Mouse (Mus musculus) cerebellum, adult 9-10 months (tissue): ENCODE results near the gene Traf5.
A peak's percentile ranks its signal among the peaks of the same experiment; 100 is the strongest.

Experiments
- DNase-seq: peaks from one replicate; pipeline ENCODE4 v3.0.0; 2022

Traf5 gene

DNA sequence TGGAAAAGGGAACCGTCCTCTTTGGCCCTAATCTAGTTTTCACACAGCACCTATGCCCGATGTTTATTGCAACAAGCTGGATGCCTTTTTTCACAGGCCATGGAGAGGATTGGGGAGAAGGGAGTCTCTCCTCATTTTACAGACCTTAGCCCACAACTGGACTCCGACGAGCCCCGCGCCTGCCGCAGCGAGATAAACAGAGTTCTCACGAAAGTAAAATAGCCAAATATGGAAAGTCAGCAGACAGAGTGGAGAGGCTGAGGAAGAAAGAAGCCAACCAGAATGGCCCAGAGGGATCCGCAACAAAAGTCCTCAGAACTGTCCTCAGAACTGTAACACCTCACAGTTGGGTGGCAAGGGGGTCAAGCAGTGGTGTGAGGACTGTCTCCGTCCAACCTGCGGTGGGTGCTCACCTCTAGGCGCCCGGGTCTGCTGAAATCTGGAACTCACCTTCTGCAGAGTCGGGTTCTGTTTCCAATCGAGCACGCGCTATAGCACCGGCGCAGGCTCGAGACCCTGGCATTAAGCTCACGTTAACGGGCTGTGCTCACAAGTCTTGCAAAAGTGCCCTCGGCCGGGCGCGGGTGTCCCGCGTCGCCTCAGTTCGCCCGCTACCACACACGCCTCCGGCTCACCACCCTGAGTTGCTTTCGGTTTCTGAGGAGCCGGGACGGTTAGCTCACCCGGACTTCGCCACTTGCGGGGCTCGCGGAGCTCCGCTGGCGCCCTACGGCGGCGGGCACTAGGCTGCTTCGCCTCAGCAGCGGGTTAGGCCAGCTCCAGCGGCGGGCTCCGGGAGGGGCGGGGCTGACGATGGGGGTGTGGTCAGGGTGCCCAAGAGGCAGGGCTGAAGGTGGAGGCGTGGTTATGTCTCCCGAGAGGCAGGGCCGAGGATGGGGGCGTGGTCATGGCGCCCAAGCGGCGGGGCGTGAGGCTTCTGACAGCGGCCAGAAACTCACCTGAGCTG, at the start of gene Traf5:
TSS of gene Traf5 (minus strand) at position 754 of the 967 bp plus-strand sequence.
- peak; percentile 87 for DNase-seq

DNA sequence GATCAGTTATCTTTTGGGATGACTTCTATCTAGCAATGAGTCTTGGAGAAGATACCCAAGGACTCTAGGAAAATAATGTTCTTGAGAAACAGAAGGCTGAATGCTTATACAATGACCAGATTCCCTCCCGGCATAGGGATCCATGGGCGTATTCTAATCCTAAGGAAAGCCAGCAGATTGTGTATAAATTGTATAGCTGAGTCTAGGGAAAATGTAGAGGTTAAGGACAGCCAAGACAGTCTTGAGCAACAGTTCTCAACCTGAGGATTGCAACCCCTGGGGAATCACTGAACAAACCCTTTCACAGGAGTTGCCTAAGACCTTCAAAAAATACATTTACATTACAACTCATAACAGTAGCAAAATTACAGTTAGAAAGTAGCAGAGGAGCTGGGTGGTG, 48.0 kb upstream of the Traf5 start:
- no peak for DNase-seq

DNA sequence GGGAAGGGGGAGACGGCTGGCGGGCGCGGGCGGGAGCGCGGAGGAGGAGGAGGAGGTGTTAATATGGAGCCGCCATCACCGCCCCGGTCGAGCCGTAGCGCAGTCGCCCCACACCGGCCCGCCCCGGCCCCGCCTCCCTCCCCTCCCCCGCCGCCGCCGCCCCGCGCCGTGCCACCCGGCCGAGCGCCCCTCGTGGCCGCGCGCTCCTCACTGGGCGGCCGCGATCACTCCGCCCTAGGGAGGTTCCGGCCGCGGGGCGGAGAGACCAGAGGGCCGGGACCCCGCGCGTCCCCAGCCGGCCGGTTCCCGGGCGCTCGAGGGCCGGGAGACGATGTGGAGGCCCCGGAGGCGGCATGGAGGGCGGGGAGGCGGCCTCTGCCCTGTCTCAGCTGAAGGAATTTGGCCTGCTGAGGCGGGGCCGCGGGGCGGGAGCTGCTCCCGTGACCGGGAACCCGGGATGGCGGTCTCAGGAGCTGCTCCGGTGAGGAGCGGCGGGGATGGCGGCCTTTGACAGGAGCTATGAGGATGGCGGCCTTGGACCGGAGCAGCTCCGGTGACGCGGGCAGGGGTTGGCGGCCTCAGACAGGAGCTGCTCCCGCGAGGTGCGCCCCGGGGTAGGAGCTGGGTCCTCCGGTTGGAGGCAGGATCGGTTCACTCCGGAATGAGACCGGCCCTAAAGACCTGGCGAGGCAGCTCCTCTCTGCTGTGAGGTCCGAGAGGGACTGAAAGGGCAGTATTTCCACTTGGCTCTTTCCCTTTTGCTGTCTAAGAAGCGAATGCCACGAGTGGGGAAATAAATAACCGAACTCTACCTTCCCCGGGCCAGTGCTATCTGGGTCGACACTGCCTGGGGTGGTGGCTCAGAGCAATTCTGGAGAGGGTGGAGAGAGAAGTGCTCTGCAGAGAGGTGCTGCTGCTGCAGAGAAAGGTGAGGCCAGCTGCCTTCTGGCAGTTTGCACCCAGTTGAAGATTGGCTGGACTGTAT, 45.9 kb upstream of the Traf5 start, which contains the start of gene Rcor3:
TSS of gene Rcor3 (minus strand) at position 137 of the 985 bp plus-strand sequence.
- DNase-seq, result peak; percentile 81

DNA sequence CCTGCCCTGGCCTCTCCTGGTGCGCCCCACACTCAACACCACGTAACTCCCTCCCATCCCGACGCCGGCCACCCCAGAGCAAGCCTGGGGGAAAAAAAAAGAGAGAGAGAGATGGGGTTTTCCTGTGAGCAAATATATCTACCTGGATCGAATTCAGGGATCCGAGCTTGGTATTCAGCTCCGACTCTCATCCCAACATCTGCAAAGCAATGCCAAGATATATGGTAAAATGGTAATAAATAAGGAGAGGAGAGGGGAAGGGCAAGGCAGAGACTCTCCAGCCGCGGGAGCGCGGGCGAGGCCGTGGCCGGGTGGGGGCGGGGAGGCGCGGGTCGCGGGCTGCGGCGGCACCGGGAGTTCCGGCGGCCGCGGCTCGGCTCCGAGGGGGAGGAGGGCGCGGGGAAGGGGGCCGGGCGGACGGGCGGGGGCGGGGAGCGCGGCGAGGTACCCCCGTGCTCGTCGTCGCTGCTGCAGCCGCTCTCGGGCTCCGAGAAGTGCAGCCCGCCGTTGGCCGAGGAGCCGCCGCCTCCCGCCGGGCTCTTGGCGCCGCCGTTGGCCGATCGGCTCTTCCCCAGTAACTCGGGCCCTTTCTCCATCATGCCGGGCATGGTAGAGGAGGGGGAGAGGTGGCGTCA, 45.0 kb upstream of the Traf5 start:
- no peak for DNase-seq

DNA sequence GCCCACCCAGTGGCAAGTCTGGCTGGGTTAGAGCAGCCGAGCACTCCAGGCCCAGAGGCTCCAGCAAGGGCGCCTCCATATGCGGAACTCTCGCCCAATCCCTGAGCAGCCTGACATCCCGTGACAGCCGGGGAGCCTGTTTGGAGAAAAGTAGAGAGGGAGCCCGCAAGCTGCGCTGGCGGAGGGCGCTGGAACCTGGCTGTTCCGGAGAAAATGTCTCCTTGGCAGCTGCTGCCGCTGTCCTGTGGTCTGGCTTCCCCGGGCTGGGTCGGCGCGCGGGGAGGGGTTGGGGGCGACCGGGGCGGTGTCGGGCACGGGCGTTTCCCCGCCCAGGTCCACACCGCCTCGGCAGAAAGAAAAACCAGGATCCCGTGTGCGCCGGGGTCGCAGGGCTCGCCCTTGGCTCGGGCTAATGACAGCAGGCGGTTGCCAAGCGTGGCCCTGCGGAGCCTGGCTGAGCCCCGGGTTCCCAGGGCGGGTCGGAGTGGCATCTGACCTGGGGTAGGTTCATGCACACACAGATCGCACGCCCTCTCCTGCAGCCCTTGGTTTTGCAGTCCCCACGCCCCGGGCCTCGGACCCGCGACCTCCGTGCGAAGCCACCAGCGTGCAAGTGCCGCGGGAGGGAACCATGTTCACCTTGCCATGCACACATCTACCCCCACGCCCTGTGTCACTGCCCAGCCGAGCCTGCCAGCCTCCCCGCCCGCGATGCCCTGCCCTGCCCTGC, 44.4 kb upstream of the Traf5 start:
- peak; percentile 81 for DNase-seq

DNA sequence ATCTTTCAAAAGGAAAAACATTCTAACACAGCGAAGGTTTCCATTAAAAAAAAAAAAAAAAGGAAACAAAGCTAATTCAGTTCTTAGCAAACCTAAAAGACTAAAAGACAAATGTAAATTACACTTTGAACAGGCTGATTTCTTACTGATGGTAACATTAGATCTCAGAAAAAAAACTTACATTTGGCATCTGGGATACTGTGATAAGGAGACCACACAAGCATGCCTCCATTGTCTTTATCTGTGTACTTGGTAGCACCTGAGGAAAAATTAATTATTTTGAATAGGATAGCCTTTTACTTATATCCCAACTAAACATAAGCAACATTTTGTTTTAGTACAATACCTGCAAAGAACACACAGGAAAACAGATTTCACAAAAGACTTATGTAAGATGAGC, 37.8 kb upstream of the Traf5 start:
- no peak for DNase-seq

DNA sequence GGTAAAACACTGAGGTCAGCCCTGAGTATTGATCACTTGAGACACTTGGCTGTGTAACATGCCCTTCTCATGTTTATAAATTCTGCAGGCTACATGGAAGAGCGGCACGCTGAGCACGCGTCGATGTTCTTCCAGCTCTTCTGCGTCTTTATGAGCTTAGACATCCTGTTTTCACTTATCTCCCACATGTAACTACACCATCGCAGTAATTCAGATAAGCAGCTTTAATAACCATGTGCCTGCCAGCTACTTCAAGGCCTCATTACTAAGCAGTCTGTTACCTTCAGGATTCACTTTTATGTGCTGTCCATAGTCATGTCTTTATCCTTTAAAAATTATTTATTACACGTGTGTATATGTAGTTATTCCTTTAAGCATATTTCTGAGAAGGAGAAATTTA, 36.0 kb upstream of the Traf5 start:
- no peak for DNase-seq

DNA sequence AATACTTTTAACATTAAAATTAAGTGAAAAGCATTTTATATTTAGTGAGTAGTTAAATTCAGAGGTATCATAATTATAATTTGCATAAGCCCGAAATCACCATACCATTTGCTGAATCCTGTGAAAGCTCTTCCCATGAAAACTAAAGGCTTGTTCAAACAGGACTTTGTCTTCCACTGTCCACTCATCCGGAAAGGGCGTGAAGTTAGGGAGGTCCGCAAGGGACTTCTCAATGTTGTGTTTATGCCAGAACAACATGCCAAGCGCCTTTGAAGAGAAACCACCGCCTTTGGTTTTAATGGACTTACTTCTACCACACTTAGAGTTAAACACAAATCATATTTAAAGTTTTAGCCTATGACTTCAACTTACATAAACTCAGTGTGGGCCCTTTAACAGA, 33.4 kb upstream of the Traf5 start:
- no peak for DNase-seq

DNA sequence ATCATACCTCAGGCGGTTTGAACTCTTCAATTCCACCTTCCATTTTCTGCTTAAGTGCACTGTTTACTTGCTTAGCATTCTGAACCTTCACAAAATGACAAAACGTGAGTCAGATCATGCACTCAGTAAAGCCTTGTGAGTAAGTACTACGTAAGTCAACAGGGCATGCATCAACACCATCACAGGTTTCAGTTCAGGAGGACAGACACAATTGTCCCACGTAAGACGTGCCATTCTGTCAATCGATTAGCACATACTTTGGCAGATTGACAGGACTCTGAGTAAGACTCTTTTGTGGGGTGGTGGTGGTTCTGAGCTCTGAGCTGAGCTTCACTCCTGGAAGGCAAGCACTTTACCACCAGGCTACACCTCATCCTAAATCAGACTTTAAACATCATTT, 23.9 kb upstream of the Traf5 start:
- no peak for DNase-seq

DNA sequence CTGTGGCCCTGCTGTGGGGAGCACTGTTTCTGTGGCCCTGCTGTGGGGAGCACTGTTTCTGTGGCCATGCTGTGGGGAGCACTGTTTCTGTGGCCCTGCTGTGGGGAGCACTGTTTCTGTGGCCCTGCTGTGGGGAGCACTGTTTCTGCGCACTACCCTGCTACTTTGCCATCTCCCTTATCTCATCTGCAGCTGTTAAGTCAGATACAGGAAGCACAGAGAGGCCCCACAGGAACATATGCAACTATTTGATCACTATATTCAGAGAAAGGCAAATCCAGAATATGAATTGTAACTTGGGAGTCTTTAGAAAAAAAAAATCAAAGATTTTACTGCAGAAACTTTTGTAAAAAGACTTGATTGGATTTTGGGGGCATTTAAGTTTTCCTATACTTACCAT, 23.0 kb upstream of the Traf5 start:
- no peak for DNase-seq

DNA sequence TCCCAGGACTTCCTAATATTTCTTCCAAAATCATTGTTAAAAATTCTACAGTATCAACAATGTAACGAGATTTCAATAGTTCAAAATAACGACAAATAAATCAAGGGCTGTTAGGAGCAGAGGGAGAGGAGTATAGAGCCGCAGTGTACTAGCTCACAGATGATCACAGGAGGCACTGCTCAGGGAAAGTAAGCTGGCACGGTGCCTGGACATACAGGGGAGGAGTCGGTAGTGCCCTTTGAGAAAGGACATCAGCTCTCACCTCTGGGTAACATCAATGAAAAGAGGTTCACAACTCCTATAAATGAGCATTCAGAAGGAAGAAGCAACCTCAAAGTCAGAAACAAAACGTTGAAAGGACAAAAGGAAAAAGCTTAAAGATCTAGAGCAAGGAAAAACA, 16.8 kb upstream of the Traf5 start:
- no peak for DNase-seq

DNA sequence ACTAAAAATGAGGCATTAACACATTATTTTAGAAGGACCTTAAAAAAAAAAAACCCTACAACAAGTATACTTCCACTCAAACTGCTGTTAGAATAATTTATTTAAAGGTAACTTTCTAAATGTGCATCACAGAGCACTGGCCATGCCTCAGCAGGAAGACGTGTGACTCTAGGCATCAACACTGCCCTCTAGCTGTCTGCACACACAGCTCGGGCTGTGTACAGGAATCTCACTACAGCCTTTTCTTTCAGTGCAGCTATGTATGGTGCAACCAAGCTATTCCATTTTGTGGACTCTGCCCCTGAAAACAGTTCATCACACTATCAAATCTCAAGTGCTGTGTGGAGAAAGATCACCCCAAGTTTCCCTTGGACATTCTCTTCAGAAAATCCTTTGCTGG, 15.0 kb upstream of the Traf5 start:
- DNase-seq, result peak; percentile 29

DNA sequence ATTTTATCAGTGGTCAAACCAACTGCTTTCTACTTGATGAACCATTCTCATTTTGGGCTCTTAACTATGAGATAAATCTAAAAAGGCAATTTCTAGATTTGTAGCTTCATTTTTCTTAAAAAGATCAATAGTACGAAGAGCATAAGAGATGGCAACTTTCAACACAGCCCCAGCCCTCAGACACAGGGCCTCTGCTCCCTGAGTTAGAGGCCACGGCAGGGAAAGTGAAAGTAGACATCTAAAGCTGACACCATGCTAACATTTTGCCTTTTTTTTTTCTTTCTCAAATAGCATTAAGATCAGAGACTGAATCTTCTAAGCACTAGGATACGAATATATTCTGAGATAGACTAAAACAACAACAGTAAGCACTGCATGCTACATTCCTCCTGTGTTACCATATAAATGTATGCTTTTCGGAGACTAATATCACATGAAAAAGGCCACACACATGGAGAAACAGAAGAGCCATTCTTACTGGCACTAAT, 13.6 kb upstream of the Traf5 start:
- DNase-seq, result no peak

DNA sequence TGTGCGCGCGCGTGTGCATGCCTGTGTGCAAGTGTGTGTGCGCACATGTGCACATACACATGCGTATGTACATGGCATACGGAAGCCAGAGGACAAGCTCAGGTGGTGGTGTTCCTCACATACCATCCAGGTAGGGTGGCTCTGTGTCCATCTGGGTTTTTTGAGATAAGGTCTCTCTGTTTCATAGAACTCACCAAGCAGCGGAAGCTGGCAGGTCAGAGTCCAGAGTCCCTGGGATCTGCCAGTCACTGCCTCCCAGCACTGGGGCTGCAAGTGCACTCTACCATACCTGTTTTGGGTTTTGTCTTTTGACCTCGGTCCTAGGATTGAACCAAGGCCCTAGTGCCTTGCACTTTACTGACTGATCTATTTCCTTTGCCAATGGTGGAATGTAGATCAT, 11.7 kb upstream of the Traf5 start:
- DNase-seq, result no peak

DNA sequence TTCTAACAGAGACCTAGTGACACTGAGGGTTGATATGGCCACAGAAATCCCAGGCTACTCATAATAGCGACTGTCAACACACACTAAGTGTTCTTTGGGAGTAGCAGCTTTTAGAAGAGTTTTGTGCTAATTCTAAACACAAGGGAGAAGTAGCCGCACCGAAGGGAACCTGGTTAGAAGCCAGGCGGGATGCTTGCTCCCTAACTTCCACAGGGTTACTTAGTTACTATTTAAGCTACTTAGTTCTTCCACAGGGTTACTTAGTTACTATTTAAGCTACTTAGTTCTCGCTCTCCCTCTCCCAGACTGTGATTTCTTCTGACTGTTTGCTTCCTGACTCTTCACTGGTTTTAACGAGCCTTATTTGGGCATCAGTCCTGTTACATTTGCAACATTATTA, 10.8 kb upstream of the Traf5 start:
- DNase-seq, result no peak

DNA sequence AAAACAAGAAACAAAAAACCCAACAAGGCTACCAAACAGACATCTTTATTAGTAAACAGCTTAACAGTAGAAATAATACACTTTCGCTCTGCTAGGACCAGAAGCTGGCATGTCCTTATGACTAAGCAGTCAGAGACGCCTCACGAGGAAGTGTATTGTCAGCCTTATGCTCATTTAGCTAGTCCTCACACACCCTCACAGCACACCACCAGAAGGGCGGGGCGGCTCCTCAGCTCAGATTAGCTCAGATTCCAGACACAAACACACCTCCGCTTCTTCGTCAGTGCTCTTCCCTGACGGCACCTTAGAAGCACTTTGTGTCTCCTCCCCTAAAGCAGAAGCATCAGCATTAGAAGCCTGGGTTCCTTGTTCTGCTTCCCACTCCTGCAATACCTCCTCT, 9.0 kb upstream of the Traf5 start:
- DNase-seq, result no peak

DNA sequence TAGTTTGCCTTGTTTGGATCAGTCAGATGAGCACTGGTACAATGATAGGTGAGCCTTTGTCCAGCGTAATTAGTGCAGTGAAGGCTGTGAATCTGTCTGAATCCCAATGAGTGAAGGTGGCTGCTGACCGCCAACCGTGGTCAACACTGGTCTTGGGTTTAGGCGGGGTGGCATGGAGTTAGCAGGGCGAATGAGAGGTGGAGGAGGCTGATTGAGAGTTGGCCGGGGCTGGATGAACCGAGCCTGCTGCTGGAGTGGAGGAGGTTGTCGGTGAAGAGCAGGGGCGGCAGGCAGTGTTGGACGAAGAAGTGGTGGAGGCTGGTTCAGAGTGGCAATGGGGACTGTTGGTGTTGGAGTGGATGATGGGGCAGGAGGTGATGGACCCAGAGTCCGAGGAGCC, 8.4 kb upstream of the Traf5 start:
- no peak for DNase-seq

DNA sequence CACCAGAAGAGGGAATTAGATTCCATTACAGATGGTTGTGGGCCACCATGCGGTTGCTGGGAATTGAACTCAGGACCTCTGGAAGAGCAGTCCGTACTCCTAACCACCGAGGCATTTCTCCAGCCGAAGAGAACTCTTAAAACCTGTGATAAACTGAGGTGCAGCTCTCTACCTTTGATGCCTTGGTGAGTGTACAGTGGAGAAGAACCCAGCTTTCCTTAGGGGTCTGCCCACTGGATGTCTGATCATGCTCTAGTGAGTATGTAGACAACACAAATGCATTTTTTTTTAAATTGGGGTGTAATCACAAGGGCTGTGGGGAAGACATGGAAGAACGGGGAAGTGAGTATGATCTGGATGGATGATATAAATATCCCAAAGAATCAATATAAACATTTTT, 3.3 kb upstream of the Traf5 start:
- DNase-seq, result no peak

DNA sequence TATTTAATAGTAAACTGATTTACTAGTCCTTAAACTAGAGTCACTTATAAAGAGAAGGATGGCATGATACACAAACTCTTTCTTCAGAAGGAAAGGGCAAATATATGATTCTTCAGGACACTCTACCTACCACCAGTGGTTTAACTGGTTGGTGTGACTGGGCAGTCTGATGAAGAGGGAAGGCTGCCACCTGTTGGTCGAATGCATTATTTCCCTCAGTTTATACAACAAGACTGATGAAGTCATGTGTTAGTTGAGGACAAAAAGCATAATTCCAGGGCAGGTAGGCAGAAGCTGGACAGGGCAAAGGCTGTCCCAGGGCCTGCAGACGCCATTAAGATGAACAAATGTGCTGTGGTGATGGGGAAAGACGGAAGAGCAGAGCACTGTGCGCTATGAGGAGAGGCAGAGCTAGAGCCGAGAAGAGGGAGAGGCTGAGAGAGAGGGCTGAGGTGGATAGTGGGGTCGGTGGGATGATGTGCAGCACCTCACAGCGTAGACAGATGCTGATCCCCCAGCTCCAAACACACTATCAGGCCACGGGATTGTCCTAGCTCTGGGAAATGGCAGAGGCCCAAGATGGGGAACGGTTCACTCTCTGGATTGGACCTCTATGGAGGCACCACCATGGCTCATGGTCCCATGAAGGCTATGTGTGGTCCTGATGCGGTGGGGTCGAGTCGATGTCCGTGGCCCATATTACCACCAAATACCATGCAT, 2.3 kb upstream of the Traf5 start:
- peak; percentile 64 for DNase-seq

DNA sequence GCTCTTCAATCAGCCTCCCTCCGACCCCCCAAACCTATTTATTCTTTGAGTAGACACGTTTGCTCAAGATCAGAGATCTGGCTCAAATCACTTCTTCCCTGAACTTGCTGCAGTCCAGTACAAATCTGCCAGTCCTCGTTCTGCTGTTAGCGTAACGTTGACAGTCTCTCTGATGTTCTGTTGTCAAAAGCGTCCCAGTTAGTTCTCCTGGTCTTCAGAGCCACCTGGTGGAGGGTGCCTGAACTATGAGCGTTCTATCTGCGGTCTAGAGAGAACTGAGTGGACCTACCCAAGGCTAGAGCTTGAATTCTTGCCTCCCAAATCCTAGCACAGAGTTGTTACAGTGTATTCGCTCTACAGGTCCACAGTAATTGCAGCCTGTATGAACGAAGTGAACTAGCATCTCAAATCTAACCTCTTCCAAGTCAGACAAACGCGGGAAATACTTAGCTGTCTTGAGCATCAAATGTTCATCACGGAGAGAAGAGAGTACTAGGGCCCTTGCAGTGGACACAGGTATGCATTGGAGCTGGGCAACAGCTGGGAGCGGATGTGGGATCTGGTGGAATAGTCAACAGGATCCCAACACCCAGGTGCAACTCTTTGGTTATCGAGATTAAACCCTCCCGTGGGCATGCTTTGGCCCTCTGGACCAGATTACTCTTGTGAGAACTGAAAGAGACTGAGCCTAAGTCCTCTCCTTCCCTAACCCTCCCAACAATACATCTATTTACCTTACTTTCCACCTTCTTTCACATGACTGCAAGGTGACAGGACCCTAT, 711 bp upstream of the Traf5 start:
- DNase-seq, result peak; percentile 85
